Mouse (Mus musculus): ENCODE results near the gene Kazn. TPM values are rescaled to one million over a fixed set of nuclear protein-coding genes. Genes with fewer than 3 reads are reported as not detected.

The Kazn gene
- polyA plus RNA-seq, 1 experiment from 2014 or later = 10.7 TPM

DNA sequence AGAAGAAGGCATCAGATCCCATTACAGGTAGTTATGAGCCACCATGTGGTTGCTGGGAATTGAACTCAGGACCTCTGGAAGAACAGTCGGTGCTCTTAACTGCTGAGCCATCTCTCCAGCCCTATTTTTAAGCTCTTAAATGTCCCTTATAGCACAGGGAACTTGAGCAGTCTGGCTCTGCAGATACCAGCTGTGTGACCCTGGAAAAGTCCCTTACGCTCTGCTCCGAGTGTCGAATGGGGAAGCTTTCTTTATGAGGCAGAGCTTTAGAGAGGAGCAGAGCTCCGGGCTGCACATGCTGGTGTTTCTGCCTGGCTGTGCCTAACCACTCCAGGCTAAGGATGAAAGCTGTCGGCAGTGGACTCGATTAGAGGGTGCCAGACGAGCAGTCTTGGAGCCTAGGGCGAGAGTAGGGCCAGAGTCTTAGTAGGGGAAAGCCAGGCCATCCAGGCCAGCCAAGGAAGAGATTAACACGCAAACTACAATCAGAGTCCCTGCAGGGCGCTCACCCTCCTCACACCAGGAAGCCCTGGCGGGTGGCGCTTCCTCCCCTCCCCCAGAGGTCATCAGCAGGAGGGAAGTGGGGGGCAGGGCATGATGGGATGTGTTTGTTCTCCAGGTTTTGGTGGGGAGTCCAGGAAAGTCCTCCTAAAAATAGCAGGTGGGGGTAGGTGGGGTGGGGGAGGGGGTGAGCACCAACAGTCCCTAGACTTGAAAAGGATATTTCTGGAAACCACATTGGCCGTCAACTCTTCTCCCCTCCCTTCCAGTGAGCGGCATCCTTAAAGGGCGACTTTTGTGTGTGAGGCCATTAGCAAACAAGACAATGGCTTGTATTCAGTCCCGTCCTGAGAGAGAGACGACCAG lies 73.1 kb downstream of the Kazn start:
- 27% methylated on average over 18 of the region's 18 CpGs for WGBS
- Histone ChIP-seq H3K27ac (ENCODE audit: low read length) (peak overlapping the region; percentile 34; the same call in 1 of the 2 replicates), H3K4me1 (ENCODE audit: control insufficient read depth, insufficient read depth, low read length) (peaks cover 36% of the 10 kb centered on the region), H3K4me3 (ENCODE audit: low read length) (no peak overlapping the region), H3K36me3 (ENCODE audit: control insufficient read depth, insufficient read depth, low read length) (peaks cover 10% of the 10 kb centered on the region; the same call in 1 of the 2 replicates), H3K9me3 (ENCODE audit: control insufficient read depth, low read length) (peaks cover 7% of the 10 kb centered on the region; the same call in 1 of the 2 replicates), H3K4me2 (ENCODE audit: low read depth, low read length) (no peak overlapping the region), H3K27me3 (replicated peaks; ENCODE audit: control insufficient read depth, insufficient read depth, low read length) (no peaks in the 10 kb centered on the region), H3K9ac (ENCODE audit: low read depth, low read length) (peak overlapping the region; percentile 5; the same call in 1 of the 2 replicates)
- peak; percentile 17; the same call in 1 of the 2 replicates for ATAC-seq

DNA sequence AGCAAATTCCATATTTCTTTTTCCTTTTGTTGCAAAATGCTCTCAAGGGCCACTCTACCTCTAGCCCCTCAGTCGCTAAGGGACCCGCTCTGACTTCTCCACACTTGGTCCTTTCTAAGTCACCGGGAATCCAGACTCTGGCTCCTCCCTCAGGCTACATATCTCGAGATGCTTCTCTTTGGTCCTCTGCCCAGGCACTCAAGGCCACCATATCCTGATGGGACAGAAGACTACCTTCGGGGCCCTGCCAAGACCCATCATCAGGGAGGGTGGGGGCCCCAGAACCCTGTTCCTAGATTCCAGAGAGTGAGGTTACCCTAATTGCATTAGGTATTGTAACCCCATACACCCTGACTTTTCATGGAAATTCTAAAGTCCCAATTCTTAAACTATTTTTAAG lies 73.8 kb downstream of the Kazn start:
- peaks cover 10% of the 10 kb centered on the region; the same call in 1 of the 2 replicates for H3K36me3 ChIP-seq (ENCODE audit: control insufficient read depth, insufficient read depth, low read length)
- H3K4me1 ChIP-seq (ENCODE audit: control insufficient read depth, insufficient read depth, low read length) = peaks cover 30% of the 10 kb centered on the region
- ATAC-seq = no peak

DNA sequence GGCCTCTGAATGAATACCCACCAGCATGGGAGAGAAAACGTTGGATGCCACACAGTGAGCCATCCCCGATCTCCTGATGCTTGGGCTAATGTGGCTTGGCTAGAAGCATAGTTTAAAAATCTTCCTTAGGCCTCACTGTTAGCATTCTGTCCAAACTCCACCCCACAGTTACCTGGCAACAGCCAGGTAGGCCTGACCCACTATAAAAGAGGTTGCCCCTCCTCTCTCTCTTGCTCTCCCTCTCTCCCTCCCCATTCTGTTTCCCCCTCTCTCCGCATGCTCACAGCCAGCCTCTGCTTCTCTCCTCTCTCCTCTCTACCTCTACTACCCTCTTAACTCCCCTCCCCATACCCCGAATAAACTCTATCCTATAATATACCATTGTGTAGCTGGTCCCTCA lies 74.8 kb downstream of the Kazn start:
- Histone ChIP-seq H3K36me3 (ENCODE audit: control insufficient read depth, insufficient read depth, low read length) (peaks cover 10% of the 10 kb centered on the region; the same call in 1 of the 2 replicates), H3K4me3 (ENCODE audit: low read length) (no peak overlapping the region), H3K9me3 (ENCODE audit: control insufficient read depth, low read length) (peaks cover 7% of the 10 kb centered on the region; the same call in 1 of the 2 replicates), H3K27ac (ENCODE audit: low read length) (no peak overlapping the region), H3K27me3 (replicated peaks; ENCODE audit: control insufficient read depth, insufficient read depth, low read length) (no peaks in the 10 kb centered on the region), H3K4me2 (ENCODE audit: low read depth, low read length) (no peak overlapping the region), H3K9ac (ENCODE audit: low read depth, low read length) (no peak overlapping the region), H3K4me1 (ENCODE audit: control insufficient read depth, insufficient read depth, low read length) (peaks cover 26% of the 10 kb centered on the region)
- WGBS = 48% methylated on average over 4 of the region's 4 CpGs
- peak; percentile 22; the same call in 1 of the 2 replicates for ATAC-seq

More for the DNA sequence above, 73.8 kb downstream of the Kazn start:
- H3K27me3 ChIP-seq (replicated peaks; ENCODE audit: control insufficient read depth, insufficient read depth, low read length) = no peaks in the 10 kb centered on the region
- no peak overlapping the region for H3K4me2 ChIP-seq (ENCODE audit: low read depth, low read length)
- WGBS = 58% methylated on average over 5 of the region's 5 CpGs
- H3K9ac ChIP-seq (ENCODE audit: low read depth, low read length) = no peak overlapping the region
- H3K9me3 ChIP-seq (ENCODE audit: control insufficient read depth, low read length) = peaks cover 7% of the 10 kb centered on the region; the same call in 1 of the 2 replicates
- no peak overlapping the region for H3K27ac ChIP-seq (ENCODE audit: low read length)
- no peak overlapping the region for H3K4me3 ChIP-seq (ENCODE audit: low read length)

DNA sequence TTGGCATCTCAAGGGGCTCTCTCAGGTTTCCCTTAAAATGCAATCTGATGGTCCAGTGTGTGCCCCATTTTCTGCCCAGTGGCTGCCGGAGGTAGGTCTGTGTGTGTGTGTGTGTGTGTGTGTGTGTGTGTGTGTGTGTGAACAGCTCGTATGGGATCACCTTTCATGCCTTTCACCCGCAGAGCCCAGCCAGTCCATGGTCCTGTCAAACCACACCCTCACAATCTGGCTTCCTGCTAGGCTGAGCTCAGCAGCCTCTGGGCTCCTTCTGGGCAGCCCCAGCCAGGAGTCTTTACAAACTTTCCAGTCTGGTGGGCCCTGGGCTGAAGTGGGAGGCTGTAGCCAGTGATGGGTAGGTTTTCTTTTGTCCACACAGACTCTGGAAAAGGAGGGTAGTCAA lies 75.3 kb downstream of the Kazn start:
- H3K27ac ChIP-seq (ENCODE audit: low read length) = no peak overlapping the region
- H3K36me3 ChIP-seq (ENCODE audit: control insufficient read depth, insufficient read depth, low read length) = peaks cover 10% of the 10 kb centered on the region; the same call in 1 of the 2 replicates
- no peak overlapping the region for H3K4me3 ChIP-seq (ENCODE audit: low read length)
- ATAC-seq = peak; percentile 41
- no peaks in the 10 kb centered on the region for H3K27me3 ChIP-seq (replicated peaks; ENCODE audit: control insufficient read depth, insufficient read depth, low read length)
- H3K9me3 ChIP-seq (ENCODE audit: control insufficient read depth, low read length) = peaks cover 7% of the 10 kb centered on the region; the same call in 1 of the 2 replicates
- 25% methylated on average over 3 of the region's 3 CpGs for WGBS
- H3K9ac ChIP-seq (ENCODE audit: low read depth, low read length) = no peak overlapping the region
- H3K4me2 ChIP-seq (ENCODE audit: low read depth, low read length) = no peak overlapping the region
- peaks cover 26% of the 10 kb centered on the region for H3K4me1 ChIP-seq (ENCODE audit: control insufficient read depth, insufficient read depth, low read length)

DNA sequence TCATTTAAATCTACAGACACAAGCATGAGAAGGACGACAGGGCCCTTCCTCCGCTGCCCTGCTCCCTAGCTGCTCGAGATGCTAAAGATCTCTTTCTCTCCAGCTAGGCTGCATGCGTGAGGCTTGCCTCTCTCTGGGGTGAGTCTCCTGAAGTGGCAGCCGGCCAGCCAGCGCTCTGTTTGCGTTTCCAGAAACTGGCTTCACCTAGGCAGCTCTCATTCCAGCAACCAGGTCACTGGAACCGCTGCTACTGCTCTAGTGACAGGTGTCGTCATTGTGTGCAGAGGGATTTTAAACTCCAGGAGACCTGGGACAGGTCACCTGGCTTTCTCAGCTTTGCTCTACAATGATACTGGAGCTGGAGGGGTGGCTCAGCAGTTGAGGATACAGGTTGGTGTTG lies 76.5 kb downstream of the Kazn start:
- Histone ChIP-seq H3K27ac (ENCODE audit: low read length) (no peak overlapping the region), H3K4me3 (ENCODE audit: low read length) (no peak overlapping the region), H3K27me3 (replicated peaks; ENCODE audit: control insufficient read depth, insufficient read depth, low read length) (no peaks in the 10 kb centered on the region), H3K4me1 (ENCODE audit: control insufficient read depth, insufficient read depth, low read length) (peaks cover 26% of the 10 kb centered on the region), H3K9me3 (ENCODE audit: control insufficient read depth, low read length) (peaks cover 7% of the 10 kb centered on the region; the same call in 1 of the 2 replicates), H3K9ac (ENCODE audit: low read depth, low read length) (no peak overlapping the region), H3K36me3 (ENCODE audit: control insufficient read depth, insufficient read depth, low read length) (peaks cover 11% of the 10 kb centered on the region; the same call in 1 of the 2 replicates), H3K4me2 (ENCODE audit: low read depth, low read length) (no peak overlapping the region)
- WGBS = 75% methylated on average over 9 of the region's 9 CpGs
- ATAC-seq = no peak

DNA sequence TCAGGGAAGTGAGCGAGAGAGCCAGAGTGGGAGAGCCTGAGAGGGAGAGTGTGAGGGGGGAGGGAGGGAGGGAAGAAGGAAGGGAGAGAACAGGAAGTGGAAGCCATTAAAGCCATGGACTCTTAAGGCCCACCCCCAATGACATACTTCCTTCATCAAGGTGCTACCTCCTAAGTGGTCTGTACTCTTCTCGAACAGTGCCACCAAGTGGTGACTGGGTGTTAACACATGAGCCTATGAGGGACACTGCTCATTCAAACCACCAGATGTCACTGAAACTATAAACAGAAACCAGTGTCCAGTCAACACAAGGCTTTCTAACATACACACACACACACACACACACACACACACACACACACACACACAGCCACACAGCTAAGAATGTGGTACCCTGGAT lies 77.1 kb downstream of the Kazn start:
- Histone ChIP-seq H3K4me3 (ENCODE audit: low read length) (no peak overlapping the region), H3K4me1 (ENCODE audit: control insufficient read depth, insufficient read depth, low read length) (peaks cover 26% of the 10 kb centered on the region), H3K27ac (ENCODE audit: low read length) (no peak overlapping the region), H3K36me3 (ENCODE audit: control insufficient read depth, insufficient read depth, low read length) (peaks cover 15% of the 10 kb centered on the region), H3K27me3 (replicated peaks; ENCODE audit: control insufficient read depth, insufficient read depth, low read length) (no peaks in the 10 kb centered on the region), H3K4me2 (ENCODE audit: low read depth, low read length) (no peak overlapping the region), H3K9ac (ENCODE audit: low read depth, low read length) (no peak overlapping the region), H3K9me3 (ENCODE audit: control insufficient read depth, low read length) (peaks cover 7% of the 10 kb centered on the region; the same call in 1 of the 2 replicates)
- ATAC-seq = no peak
- 96% methylated on average over 2 of the region's 2 CpGs for WGBS

DNA sequence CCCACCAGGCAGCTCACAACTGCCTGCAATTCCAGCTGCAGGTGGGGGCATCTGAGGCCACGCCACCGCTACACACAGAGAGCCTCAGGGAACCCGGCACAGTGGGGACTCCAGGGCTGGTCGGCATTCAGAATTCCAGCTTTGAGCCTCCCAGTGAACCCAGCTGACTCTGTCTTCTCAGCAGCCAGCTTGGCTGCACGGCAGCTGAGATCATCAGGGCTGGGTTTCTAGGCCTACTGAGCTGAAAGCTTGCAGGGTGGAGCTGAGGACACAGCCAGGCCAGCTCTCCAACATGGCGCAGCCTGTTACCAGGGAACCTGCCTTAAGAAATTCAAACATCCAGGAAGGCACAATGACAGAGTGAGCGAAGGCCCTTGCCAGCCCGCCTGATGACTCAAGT lies 79.2 kb downstream of the Kazn start:
- H3K36me3 ChIP-seq (ENCODE audit: control insufficient read depth, insufficient read depth, low read length) = peaks cover 17% of the 10 kb centered on the region
- no peak overlapping the region for H3K4me2 ChIP-seq (ENCODE audit: low read depth, low read length)
- peaks cover 7% of the 10 kb centered on the region; the same call in 1 of the 2 replicates for H3K9me3 ChIP-seq (ENCODE audit: control insufficient read depth, low read length)
- no peak; the same call in 1 of the 2 replicates for ATAC-seq
- H3K4me3 ChIP-seq (ENCODE audit: low read length) = no peak overlapping the region
- peaks cover 11% of the 10 kb centered on the region for H3K4me1 ChIP-seq (ENCODE audit: control insufficient read depth, insufficient read depth, low read length)
- no peaks in the 10 kb centered on the region for H3K27me3 ChIP-seq (replicated peaks; ENCODE audit: control insufficient read depth, insufficient read depth, low read length)
- H3K27ac ChIP-seq (ENCODE audit: low read length) = no peak overlapping the region
- H3K9ac ChIP-seq (ENCODE audit: low read depth, low read length) = no peak overlapping the region
- WGBS = 64% methylated on average over 8 of the region's 8 CpGs

DNA sequence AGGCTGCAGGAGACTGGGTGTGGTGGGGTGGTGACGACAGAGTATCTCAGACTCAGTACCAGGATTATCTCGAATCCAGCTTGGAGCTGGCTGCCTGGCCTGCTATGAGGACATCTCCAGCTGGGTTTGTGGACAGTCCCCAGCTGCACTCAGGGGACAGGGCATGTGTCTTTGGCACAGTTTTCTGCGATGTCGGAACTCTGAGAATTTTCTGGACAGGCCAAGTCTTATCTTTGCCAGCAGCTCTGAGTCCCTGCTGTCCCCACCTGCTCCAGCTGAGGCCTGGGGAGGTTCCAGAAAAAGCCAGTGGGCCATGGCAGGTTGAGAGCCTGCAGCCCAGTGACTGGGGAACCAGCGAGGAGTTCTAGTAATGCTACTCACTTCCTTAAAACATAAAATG lies 82.7 kb downstream of the Kazn start:
- H3K9me3 ChIP-seq (ENCODE audit: control insufficient read depth, low read length) = no peaks in the 10 kb centered on the region
- H3K9ac ChIP-seq (ENCODE audit: low read depth, low read length) = no peak overlapping the region
- ATAC-seq = no peak
- 0 out of 2 replicates have a peak, but pooled peaks cover 4% of the 10 kb centered on the region for H3K4me1 ChIP-seq (ENCODE audit: control insufficient read depth, insufficient read depth, low read length)
- H3K27ac ChIP-seq (ENCODE audit: low read length) = no peak overlapping the region
- no peak overlapping the region for H3K4me2 ChIP-seq (ENCODE audit: low read depth, low read length)
- no peaks in the 10 kb centered on the region for H3K27me3 ChIP-seq (replicated peaks; ENCODE audit: control insufficient read depth, insufficient read depth, low read length)
- 79% methylated on average over 5 of the region's 5 CpGs for WGBS
- H3K4me3 ChIP-seq (ENCODE audit: low read length) = no peak overlapping the region
- H3K36me3 ChIP-seq (ENCODE audit: control insufficient read depth, insufficient read depth, low read length) = peaks cover 11% of the 10 kb centered on the region

DNA sequence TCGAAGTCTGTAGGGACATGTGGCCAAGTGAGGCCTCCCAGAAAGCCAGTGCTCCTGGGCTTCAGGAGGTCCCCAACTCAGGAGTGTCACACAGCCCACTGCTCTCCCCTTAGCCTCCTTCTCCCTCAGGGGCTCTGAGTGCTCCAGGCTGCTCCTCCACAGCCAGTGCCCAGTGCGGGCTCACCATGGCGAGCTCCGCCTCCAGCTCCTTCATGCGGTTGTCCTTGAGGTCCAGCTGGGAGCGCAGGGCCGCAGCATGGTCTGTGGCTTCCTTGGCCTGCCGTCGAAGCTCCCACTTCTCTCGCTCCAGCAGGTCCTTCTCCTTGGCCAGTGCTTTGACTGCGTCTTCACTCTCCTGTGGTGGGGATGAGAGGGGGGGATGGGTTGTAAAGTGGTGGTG lies 85.0 kb downstream of the Kazn start:
- 81% methylated on average over 11 of the region's 11 CpGs for WGBS
- no peaks in the 10 kb centered on the region for H3K9me3 ChIP-seq (ENCODE audit: control insufficient read depth, low read length)

More for the DNA sequence above, 85.0 kb downstream of the Kazn start:
- H3K4me3 ChIP-seq (ENCODE audit: low read length) = no peak overlapping the region
- H3K27me3 ChIP-seq (replicated peaks; ENCODE audit: control insufficient read depth, insufficient read depth, low read length) = no peaks in the 10 kb centered on the region
- 0 out of 2 replicates have a peak, but pooled peaks have one; percentile 3 for ATAC-seq
- no peak overlapping the region for H3K27ac ChIP-seq (ENCODE audit: low read length)
- H3K9ac ChIP-seq (ENCODE audit: low read depth, low read length) = no peak overlapping the region
- H3K4me1 ChIP-seq (ENCODE audit: control insufficient read depth, insufficient read depth, low read length) = 0 out of 2 replicates have a peak, but pooled peaks cover 4% of the 10 kb centered on the region
- peaks cover 16% of the 10 kb centered on the region for H3K36me3 ChIP-seq (ENCODE audit: control insufficient read depth, insufficient read depth, low read length)
- H3K4me2 ChIP-seq (ENCODE audit: low read depth, low read length) = no peak overlapping the region
